Mouse (Mus musculus) midbrain, embryonic 15.5 days (tissue): ENCODE data around the gene Tmem170. TPM values are rescaled to one million over a fixed set of nuclear protein-coding genes. Genes with fewer than 3 reads are reported as not detected.

ENCODE experiments used
- ATAC-seq: fragments of 200-750 bp; cut with Nextera tagmentation; replicated peaks from 2 replicates; pipeline ENCODE4 v1.8.0; 2017; ENCODE audit warnings: moderate TSS enrichment
- H3K27ac ChIP-seq: fragments of 300-500 bp; sonication (generic); 2 replicates; pipeline ENCODE4 v1.5.1; 2015; ENCODE audit warnings: mild to moderate bottlenecking, inconsistent platforms
- H3K27me3 ChIP-seq: fragments of 300-500 bp; sonication (generic); replicated peaks from 2 replicates; pipeline ENCODE4 v1.6.1; 2015; ENCODE audit warnings: inconsistent platforms
- H3K36me3 ChIP-seq: fragments of 300-500 bp; sonication (generic); replicated peaks from 2 replicates; pipeline ENCODE4 v1.6.1; 2015; ENCODE audit warnings: inconsistent platforms
- H3K4me1 ChIP-seq: fragments of 300-500 bp; sonication (generic); 2 replicates; pipeline ENCODE4 v1.6.1; 2015; ENCODE audit warnings: inconsistent platforms
- H3K4me2 ChIP-seq: fragments of 300-500 bp; sonication (generic); 2 replicates; pipeline ENCODE4 v1.6.1; 2015; ENCODE audit warnings: inconsistent platforms, mild to moderate bottlenecking, moderate library complexity
- H3K4me3 ChIP-seq: fragments of 300-500 bp; sonication (generic); 2 replicates; pipeline ENCODE4 v1.5.1; 2015; ENCODE audit warnings: mild to moderate bottlenecking, inconsistent platforms
- H3K9ac ChIP-seq: fragments of 300-500 bp; sonication (generic); 2 replicates; pipeline ENCODE4 v1.6.1; 2015; ENCODE audit warnings: mild to moderate bottlenecking, inconsistent platforms
- H3K9me3 ChIP-seq: fragments of 300-500 bp; sonication (generic); 2 replicates; pipeline ENCODE4 v1.6.1; 2016; ENCODE audit warnings: inconsistent platforms
- WGBS: fragments of 180-500 bp; shearing (Covaris S2); methylation state at CpG from one replicate; pipeline ENCODE4 v1.1.7; 2015; ENCODE audit warnings: mixed read lengths; 5-methylcytosine and 5-hydroxymethylcytosine counted together
- polyA plus RNA-seq: library from polyadenylated mRNA; unstranded; fragments of >200 nt; fragmentation: Nextera tagmentation; extraction: Ambion mirVana; gene quantifications from 2 replicates; pipeline ENCODE4 v1.2.1, GENCODE M21; 2015

Tmem170 gene
- polyA plus RNA-seq, 1 experiment from 2014 or later, result 3.7 TPM

- no peaks in the 10 kb centered on the region for H3K27me3 ChIP-seq
- H3K9me3 ChIP-seq, result no peaks in the 10 kb centered on the region
- no peak overlapping the region for H3K4me2 ChIP-seq
- H3K4me3 ChIP-seq, result no peak overlapping the region
- H3K27ac ChIP-seq, result no peak overlapping the region
- no peaks in the 10 kb centered on the region for H3K4me1 ChIP-seq
- no peak overlapping the region for H3K9ac ChIP-seq
- no peak for ATAC-seq
- 80% methylated on average over 6 of the region's 6 CpGs for WGBS
- peaks cover 25% of the 10 kb centered on the region for H3K36me3 ChIP-seq
Measured at GRCm38 (mm10) chr8:111828595-111828994, 48.0 kb downstream of the Tmem170 start.

GRCm38 (mm10) chr8:111825219-111825618 is 51.3 kb downstream of the Tmem170 start:
- Histone ChIP-seq H3K27ac (no peak overlapping the region), H3K4me3 (no peak overlapping the region), H3K27me3 (no peaks in the 10 kb centered on the region), H3K4me2 (no peak overlapping the region), H3K9ac (no peak overlapping the region), H3K4me1 (no peaks in the 10 kb centered on the region), H3K36me3 (peaks cover 26% of the 10 kb centered on the region), H3K9me3 (no peaks in the 10 kb centered on the region)
- 68% methylated on average over 6 of the region's 6 CpGs for WGBS
- no peak for ATAC-seq

DNA sequence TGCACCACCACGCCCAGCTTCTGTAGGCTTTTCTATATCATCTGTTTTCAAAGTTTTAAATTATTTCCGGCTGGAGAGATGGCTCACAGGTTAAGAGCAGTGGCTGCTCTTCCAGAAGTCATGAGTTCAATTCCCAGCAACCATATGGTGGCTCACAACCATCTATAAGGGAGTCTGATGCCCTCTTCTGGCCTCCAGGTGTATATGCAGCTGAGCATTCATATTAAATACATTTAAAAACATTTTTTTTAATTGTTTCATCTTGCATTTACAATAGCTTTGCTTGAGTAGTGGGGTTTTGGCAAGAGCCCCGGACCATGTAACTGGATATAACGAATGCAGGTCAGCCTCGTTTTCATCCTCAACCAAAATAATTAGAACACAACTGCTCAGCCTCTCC is 52.2 kb downstream of the Tmem170 start:
- ATAC-seq, result no peak
- Histone ChIP-seq H3K27me3 (no peaks in the 10 kb centered on the region), H3K9me3 (no peaks in the 10 kb centered on the region), H3K36me3 (peaks cover 21% of the 10 kb centered on the region; the same call in 1 of the 2 replicates), H3K4me3 (no peak overlapping the region), H3K4me2 (no peak overlapping the region), H3K27ac (no peak overlapping the region), H3K4me1 (no peaks in the 10 kb centered on the region), H3K9ac (no peak overlapping the region)
- 96% methylated on average over 5 of the region's 5 CpGs for WGBS

DNA sequence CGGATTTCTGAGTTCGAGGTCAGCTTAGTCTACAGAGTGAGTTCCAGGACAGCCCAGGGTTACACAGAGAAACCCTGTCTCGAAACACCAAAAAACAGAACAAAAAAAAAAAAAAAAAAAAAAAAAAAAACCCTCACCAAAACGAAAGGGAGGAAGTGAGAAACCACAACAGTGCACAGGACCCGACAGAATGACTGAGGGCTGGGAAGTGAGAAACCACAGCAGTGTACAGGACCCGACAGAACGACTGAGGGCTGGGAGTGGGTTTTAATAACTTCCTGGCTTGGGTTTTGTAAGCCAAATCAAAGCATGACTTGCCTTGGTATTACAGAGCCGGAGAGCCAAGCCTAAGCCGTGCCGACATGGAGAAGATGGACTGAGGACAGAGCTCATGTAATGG is 55.4 kb downstream of the Tmem170 start:
- Histone ChIP-seq H3K4me1 (no peaks in the 10 kb centered on the region), H3K9me3 (no peaks in the 10 kb centered on the region), H3K27me3 (no peaks in the 10 kb centered on the region), H3K9ac (no peak overlapping the region), H3K4me3 (no peak overlapping the region), H3K36me3 (0 out of 2 replicates have a peak, but pooled peaks cover 16% of the 10 kb centered on the region), H3K4me2 (no peak overlapping the region), H3K27ac (no peak overlapping the region)
- ATAC-seq, result no peak
- WGBS, result 89% methylated on average over 10 of the region's 10 CpGs

DNA sequence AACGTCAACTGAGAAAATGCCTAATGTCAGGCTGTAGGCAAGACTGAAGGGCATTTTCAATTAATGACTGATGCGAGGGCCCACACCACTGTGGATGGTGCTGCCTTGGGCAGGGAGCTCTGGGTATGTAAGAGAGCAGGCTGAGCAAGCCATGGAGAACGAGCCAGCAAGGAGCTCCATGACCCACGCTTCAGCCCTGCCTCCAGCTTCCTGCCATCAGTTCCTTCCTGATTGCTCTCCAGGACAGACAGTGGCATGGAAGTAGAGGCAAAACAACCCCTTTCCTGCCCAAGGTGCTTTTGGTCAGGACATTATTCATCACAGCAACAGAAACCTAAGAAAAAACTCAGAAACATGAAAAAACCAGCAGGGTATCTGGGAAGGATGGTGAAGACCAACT is 55.9 kb downstream of the Tmem170 start:
- no peaks in the 10 kb centered on the region for H3K9me3 ChIP-seq
- ATAC-seq, result no peak
- 0 out of 2 replicates have a peak, but pooled peaks cover 16% of the 10 kb centered on the region for H3K36me3 ChIP-seq
- H3K4me2 ChIP-seq, result no peak overlapping the region
- no peak overlapping the region for H3K4me3 ChIP-seq
- WGBS, result 93% methylated on average over 4 of the region's 4 CpGs
- H3K27ac ChIP-seq, result no peak overlapping the region
- no peaks in the 10 kb centered on the region for H3K4me1 ChIP-seq
- H3K27me3 ChIP-seq, result no peaks in the 10 kb centered on the region
- H3K9ac ChIP-seq, result no peak overlapping the region

- H3K9ac ChIP-seq, result no peak overlapping the region
- H3K4me1 ChIP-seq, result no peaks in the 10 kb centered on the region
- H3K9me3 ChIP-seq, result no peaks in the 10 kb centered on the region
- H3K4me3 ChIP-seq, result no peak overlapping the region
- WGBS, result 80% methylated on average over 12 of the region's 12 CpGs
- H3K36me3 ChIP-seq, result 0 out of 2 replicates have a peak, but pooled peaks cover 16% of the 10 kb centered on the region
- H3K4me2 ChIP-seq, result no peak overlapping the region
- no peak overlapping the region for H3K27ac ChIP-seq
- ATAC-seq, result no peak
- H3K27me3 ChIP-seq, result no peaks in the 10 kb centered on the region
Measured at GRCm38 (mm10) chr8:111820018-111820417, 56.5 kb downstream of the Tmem170 start.

- Histone ChIP-seq H3K4me1 (no peaks in the 10 kb centered on the region), H3K36me3 (0 out of 2 replicates have a peak, but pooled peaks cover 13% of the 10 kb centered on the region), H3K4me3 (no peak overlapping the region), H3K9ac (no peak overlapping the region), H3K27me3 (no peaks in the 10 kb centered on the region), H3K9me3 (no peaks in the 10 kb centered on the region), H3K4me2 (no peak overlapping the region), H3K27ac (no peak overlapping the region)
- 93% methylated on average over 3 of the region's 3 CpGs for WGBS
- ATAC-seq, result no peak
Measured at GRCm38 (mm10) chr8:111818556-111818955, 58.0 kb downstream of the Tmem170 start.

- ATAC-seq, result no peak
- WGBS, result 92% methylated on average over 4 of the region's 4 CpGs
- Histone ChIP-seq H3K4me3 (no peak overlapping the region), H3K36me3 (0 out of 2 replicates have a peak, but pooled peaks cover 2% of the 10 kb centered on the region), H3K9me3 (no peaks in the 10 kb centered on the region), H3K9ac (no peak overlapping the region), H3K4me1 (peaks cover 12% of the 10 kb centered on the region), H3K27me3 (no peaks in the 10 kb centered on the region), H3K4me2 (no peak overlapping the region), H3K27ac (no peak overlapping the region)
Measured at GRCm38 (mm10) chr8:111815078-111815477, 61.5 kb downstream of the Tmem170 start.

DNA sequence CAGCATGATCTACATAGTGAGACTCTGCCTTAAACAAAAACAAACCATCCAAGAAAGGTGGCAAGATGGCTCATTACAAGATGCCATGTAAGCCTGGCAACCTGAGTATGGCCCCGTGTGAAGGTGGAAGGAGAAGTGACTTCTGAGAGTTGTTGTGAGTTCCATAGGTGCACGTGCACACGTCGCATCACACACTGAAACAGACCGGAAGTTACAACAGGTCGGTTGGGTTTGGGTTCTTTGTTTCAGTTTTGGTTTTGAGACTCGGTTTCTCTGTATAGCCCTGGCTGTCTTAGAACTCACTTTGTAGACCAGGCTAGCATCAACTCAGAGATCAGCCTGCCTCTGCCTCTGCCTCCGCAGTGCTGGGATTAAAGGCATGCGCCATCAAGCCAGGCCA is 62.7 kb downstream of the Tmem170 start:
- 95% methylated on average over 9 of the region's 9 CpGs for WGBS
- Histone ChIP-seq H3K4me1 (peaks cover 12% of the 10 kb centered on the region), H3K27me3 (no peaks in the 10 kb centered on the region), H3K27ac (no peak overlapping the region), H3K4me2 (no peak overlapping the region), H3K9me3 (no peaks in the 10 kb centered on the region), H3K9ac (no peak overlapping the region), H3K4me3 (no peak overlapping the region), H3K36me3 (no peaks in the 10 kb centered on the region)
- no peak for ATAC-seq

Other genes starting within 250 kb of the Tmem170 start
- 0.71 and 0.82 TPM in 2 replicates for gene Ldhd, start 246.4 kb downstream of the Tmem170 start, polyA plus RNA-seq
- gene Zfp1, start 233.3 kb downstream of the Tmem170 start, polyA plus RNA-seq, result 29.1 and 30.0 TPM in 2 replicates
- gene Ctrb1, start 185.7 kb downstream of the Tmem170 start, polyA plus RNA-seq, result 2.5 TPM in 1 of 2 replicates, not detected in the other
- 51.9 and 55.8 TPM in 2 replicates for gene Bcar1, start 132.9 kb downstream of the Tmem170 start, polyA plus RNA-seq
- 210 and 216 TPM in 2 replicates for gene Cfdp1, start 22.5 kb downstream of the Tmem170 start, polyA plus RNA-seq
- 4.0 and 4.6 TPM in 2 replicates for gene Chst5, start 33.7 kb upstream of the Tmem170 start, polyA plus RNA-seq
- 20.4 and 20.5 TPM in 2 replicates for gene Tmem231, start 57.1 kb upstream of the Tmem170 start, polyA plus RNA-seq
- gene Gabarapl2, start 64.0 kb upstream of the Tmem170 start, polyA plus RNA-seq, result 430 and 438 TPM in 2 replicates
- 8.7 and 8.9 TPM in 2 replicates for gene Adat1, start 115.6 kb upstream of the Tmem170 start, polyA plus RNA-seq
- gene Kars, start 134.6 kb upstream of the Tmem170 start, polyA plus RNA-seq, result 157 TPM in 2 replicates
- gene Terf2ip, start 134.6 kb upstream of the Tmem170 start, polyA plus RNA-seq, result 70.0 and 72.1 TPM in 2 replicates
- 1.0 and 1.4 TPM in 2 replicates for gene Gm6793, start 138.3 kb upstream of the Tmem170 start, polyA plus RNA-seq